Mouse (Mus musculus) T-helper 17 cell (primary cell): ENCODE data around the gene Fam13c.
"Not testable (repeated sequence)": the region's sequence is repeated elsewhere in the genome, so short reads cannot be mapped to it uniquely, and the experiment has no call there.

ENCODE experiments used
- in situ Hi-C, 2 experiments: fragments of 300-600 bp; cut with MboI, MseI; formaldehyde crosslinking; loops; 1 replicate in 1 of 2; 2 replicates in 1 of 2; pipeline ENCODE4 v1.15.1; 2025; ENCODE audit warnings: high pct_unique_total_duplicates in 2 of 2

The Fam13c gene

DNA sequence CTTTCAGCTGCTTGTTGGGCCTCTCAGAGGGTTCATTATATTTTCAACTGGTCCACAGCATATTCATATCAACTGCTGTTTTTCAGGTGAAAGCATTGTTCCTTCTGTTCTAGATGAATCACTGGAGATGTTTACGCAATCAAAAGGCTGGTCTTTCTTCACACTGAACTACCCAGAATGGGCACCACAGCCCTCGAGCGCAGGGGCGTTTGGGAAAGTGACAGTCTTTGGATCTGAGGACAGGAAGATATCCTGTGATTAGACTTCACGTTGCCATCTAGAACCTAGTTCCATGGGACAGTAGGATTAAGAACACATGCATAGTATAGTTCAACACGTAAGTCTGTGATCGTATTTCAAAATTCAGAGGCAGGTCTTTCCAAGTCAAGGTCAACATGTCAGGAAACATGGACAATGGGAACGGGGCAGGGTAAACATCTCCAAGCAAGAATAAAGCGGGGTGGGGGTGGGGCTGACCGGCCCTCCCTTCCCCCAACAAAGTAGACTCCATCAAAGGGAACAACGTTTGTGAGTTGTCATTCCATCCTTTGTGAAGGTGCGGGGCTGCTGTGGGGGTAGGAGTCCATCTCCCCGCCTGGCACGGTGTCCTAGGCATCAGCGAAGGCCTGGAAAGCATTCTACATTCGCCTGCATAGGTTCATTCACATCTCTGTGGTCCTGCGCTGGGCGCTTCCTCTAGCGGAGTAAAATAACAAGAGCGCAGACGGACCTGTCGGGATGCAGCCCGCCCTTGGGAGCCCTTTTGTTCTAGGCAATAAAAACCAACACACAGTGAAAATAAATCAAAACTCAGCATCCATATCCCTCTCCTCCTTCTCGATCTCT, at the start of gene Fam13c:
Gene Fam13c, plus strand, starts transcription at position 806 of the 846 bp plus-strand sequence.
- in situ Hi-C loops, result no loop called here

DNA sequence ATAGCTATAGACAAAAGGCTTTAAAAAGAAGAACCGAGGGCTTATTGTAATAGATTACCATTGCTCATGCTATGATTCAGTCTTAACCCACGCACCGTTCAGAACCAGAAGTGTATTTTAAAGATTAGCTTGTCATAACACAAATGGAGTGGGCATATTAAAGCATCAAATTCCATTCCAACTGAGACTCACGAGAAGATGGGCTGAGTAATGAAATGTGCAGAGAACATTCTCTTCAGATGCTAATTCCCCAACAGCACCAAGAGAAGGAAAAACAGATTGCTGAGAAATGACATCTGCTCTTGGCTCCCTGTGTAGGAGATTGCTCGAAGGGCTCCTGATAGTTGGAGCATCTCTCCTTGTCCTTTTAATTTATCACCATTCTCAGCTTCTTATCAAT, 44.4 kb upstream of the Fam13c start:
- in situ Hi-C loops, result no loop called here

DNA sequence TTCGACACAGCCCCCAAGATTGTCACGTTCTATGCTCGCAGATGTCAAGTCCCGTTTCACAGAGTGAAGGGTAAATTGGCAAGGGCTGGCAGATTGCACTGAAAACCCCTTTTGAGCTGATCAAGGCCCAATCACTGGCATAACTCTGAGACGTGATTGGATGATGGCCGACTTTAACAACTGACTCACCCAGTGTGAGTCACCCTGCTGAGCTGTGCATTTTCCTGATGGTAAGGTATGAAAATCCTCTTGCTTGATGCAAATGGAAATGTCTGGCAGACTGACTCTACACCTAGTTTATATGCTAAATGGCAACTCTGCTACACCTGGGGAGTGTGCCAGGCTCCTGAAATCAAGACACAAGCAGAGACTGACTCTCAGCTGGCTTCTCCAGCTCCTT, 42.1 kb upstream of the Fam13c start:
- in situ Hi-C loops, result no loop called here

DNA sequence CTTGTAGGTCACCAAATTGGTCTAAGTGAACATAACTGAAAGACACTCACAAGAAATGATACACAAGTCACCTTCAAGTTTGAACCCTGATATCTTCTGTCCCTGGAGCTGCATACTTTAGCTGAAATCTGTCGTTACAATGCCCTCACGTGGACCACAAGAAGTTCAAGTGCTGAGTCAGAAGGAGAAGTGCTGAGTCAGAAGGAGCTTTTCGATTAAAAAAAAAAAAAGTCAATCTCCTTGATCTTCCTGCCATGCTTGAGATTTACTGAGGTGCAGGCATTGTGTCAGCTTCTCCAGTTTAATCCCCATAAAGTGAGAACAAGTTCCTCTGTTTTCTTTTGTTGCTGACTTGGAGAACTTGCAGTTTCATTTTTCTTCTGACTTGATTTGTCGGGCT, 38.3 kb upstream of the Fam13c start:
- in situ Hi-C loops, result loop anchor here in 1 of 2 experiments (25.0 kb wide), 1 partner anchor 1765 kb away; no protein-coding TSS in a partner anchor

DNA sequence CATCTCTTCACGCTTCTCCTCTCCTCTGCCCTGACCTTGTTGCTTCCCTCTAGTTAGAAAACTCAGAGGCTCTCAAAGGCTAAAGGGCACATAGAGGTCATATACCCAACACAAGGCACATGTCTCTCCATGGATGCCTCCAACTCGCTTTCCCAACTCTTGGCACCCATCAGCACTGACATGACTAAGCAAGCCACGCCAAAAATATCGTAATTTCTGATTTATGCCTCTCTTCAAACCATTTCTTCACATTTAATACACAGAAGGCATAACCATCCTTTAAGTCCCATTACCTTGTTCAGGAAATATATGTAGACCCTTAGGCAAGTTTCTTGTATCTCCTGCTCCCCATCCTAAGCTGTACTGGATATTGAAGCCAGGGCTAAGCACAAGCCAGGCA, 37.6 kb upstream of the Fam13c start:
- in situ Hi-C loops, result loop anchor here in 1 of 2 experiments (25.0 kb wide), 1 partner anchor 1765 kb away; no protein-coding TSS in a partner anchor

DNA sequence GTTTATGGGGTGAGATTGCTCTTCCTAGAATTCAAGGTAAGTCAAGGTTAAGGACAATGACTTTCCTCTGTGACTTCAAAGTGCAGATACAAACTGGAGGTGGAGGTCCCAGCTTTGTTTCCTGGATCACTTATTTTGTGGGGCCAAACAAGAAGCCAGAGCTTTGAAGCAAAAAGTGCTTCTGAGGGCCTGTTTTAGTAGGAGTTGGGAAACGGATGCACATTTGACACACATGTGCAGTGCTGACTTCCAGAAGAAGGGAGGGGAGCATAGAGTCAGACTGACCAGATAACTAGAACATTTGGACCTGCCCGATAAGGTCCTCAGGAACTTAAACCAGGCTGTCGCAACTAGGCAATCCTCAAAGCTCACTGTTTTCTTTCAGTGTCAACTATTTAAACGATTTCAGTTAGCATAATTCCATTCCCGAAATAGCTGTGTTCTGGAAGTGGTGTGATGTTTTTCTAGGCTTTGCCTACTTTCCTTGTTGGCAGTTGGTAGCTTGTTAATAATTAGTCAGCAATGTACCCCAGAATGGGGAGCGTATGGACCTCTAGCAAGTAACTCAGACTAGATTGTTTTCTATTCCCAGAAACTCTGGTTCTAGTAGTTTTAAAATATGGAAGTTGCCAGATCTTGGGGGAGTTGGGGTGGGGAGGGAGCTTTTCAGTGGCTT, 22.3 kb upstream of the Fam13c start:
- in situ Hi-C loops, result loop anchor here in 1 of 2 experiments (25.0 kb wide), 1 partner anchor 1781 kb away; no protein-coding TSS in a partner anchor

DNA sequence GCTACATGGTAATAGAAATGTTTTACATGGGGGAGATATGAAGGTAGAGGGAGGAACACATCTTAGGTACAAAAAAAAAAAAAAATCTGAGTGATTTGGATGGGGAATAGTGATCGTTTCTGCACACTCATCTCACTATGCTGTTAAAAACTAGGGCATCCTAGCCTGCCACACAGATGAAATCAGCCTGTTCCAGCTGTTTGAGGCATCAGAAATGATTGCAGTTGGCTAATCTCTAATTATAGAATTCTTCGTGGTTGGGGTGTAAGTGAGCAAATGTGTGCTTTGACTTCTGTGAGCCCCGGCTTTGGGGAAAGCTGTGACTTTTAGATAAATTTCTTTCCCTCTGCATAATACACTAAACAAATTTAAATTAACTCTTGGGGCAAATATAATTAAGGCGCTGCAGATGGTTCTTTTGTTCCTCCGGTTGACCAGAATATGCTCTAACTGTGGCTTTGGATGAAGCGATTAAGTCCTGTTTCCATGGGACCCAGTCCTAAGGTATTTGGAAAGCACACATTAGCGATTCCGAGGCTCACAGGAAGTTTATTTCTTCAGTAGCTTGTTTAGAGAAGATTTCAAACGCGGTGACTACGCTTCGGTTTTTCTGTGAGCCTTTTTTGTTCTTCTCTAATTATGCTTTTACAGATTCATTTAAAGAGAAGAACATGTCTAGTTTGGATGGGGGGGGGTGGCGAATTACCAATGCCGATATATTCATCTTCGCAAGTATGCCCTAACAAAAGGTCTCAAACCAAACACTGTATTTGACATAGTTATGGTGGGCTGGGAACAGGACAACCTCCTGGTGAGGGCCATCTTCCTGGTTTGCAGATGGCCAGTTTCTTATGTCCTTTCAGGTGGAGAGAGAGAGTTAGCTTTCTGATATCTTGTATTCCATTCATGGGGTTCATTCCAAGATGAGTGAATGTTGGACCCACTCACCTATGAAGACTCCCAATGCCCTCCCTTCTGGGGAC, 20.7 kb upstream of the Fam13c start:
- in situ Hi-C loops, result loop anchor here in 1 of 2 experiments (25.0 kb wide), 1 partner anchor 1782 kb away; no protein-coding TSS in a partner anchor

DNA sequence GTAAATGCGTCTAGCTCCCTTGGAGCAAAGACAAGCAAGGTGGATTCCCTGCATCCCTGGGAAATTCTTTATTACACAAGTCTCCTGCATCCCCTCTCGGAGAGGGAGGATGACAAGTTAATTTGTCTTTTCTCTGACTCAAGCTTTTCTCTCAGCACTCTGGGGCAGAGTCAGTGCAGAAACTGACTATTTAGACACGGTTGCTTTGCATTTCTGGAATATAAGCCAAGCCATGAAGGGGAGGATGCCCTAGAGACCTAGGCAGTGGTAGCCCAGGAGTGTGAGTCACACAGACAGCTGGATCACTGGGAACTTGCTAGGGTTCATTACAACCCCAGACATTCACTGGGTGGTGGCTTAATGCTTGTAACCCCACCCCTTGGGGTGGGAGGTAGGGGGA, 13.9 kb upstream of the Fam13c start:
- in situ Hi-C loops, result no loop called here

DNA sequence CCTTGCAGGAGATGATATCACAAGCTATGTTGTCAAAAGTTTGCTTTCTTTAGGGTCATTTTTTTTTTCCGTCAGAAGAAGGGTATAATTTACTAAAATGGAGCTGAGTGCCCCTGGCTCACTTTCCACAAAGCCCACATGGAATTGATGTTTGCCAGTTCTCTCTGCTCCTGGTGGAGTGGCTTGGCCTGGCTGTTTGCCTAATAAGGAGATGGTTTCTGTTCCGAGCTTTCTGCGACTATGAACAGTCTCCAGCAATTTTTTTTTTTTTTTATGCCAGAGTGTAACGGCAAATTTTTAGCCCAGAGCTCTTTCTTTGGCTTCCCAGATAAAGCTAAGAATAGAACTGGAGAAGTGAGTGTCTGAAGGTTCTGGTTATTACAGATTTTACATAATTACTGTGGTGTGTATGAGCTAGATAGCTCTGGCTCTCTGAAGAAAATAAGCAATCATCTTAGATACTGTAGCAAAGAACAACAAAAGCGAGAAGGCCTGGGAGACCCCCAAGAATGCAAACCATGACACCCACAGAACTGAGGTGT, 12.1 kb upstream of the Fam13c start:
- in situ Hi-C loops, result no loop called here

DNA sequence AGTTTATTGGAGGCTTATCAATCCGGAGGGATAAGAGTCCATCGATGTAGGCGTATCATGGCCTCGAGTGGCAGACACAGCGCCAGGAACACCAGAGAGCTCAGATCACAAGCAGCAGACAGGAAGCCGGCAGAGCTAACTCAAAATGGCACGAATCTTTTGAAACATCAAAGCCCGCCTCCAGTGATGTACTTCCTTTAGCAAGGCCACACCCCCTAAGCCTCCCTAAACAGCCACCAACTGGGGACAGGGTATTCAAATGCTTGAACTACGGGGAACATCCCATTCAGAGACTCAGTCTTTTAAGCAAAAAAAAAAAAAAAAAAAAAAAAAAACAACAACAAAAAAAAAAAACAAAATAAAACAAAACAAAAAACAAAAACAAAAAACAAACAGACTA, 10.9 kb upstream of the Fam13c start:
- in situ Hi-C loops, result no loop called here

DNA sequence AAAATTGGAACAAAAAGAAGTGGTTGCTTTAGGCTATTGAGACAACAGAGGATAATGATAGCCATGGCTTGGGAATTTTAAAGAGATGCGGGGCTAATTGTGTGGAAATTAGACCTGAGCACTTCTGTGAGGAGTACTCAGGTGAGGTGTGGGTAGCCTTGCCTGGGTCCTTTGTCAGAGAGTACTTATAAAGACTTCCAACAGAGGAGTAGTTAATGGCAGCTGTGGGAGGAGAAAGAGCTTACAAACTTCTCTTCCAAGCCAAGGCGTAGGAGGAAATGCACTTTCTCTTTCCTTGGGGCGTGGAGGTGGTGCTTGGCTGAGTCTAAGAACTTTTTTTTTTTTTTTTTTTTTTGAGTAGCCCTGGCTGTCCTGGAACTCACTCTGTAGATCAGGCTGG, 6.9 kb upstream of the Fam13c start:
- in situ Hi-C loops, result no loop called here

DNA sequence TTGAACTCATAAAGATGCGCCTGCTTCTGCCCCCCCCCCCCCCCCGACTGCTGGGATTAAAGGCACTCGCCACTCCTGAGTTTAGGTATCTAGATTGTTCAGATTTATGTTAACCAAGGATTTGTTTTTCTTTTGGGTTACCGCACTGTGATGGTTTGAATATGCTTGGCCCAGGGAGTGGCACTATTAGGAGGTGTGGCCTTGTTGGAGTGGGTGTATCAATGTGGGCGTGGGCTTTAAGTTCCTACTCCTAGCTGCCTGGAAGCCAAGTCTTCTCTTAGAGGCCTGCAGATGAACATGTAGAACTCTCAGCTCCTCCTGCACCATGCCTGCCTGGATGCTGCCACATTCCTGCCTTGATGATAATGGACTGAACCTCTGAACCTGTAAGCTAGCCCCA, 6.5 kb upstream of the Fam13c start:
- in situ Hi-C loops, result not testable (repeated sequence)

DNA sequence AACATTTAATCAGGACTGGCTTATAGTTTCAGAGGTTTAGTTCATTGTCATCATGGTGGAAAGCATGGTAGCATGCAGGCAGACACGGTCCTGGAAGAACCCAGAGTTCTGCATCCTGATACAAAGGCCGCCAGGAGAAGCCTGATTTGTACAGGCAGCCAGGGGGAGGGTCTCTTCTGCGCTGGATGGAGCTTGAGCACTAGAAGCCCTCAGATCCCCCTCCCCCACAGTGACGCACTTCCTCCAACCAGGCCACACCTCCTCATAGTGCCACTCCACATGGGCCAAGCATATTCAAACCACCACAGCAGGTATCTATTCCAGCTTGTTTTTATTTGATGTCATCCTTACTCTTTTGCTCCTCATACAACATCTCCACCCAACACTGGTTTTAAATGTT, 3.6 kb upstream of the Fam13c start:
- in situ Hi-C loops, result no loop called here

DNA sequence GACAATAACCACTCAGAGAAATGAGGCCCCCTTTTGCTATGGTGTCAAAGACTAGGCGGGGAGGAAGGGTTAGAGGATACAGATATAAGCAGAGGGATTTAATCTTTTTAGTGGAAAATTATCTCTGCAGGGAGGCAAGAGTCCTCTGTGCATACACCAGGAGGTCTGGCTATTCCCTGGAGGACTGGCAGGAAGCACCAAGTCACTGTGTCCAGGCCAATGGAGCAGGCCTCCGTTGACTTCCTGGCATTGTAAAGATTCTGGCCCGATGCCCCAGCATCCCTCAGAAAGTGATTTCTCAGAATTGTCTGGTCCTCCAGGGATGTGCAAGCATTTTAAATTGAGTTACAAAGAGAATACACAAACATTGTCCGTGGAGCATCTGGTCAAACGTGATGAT, 3.0 kb upstream of the Fam13c start:
- in situ Hi-C loops, result no loop called here

DNA sequence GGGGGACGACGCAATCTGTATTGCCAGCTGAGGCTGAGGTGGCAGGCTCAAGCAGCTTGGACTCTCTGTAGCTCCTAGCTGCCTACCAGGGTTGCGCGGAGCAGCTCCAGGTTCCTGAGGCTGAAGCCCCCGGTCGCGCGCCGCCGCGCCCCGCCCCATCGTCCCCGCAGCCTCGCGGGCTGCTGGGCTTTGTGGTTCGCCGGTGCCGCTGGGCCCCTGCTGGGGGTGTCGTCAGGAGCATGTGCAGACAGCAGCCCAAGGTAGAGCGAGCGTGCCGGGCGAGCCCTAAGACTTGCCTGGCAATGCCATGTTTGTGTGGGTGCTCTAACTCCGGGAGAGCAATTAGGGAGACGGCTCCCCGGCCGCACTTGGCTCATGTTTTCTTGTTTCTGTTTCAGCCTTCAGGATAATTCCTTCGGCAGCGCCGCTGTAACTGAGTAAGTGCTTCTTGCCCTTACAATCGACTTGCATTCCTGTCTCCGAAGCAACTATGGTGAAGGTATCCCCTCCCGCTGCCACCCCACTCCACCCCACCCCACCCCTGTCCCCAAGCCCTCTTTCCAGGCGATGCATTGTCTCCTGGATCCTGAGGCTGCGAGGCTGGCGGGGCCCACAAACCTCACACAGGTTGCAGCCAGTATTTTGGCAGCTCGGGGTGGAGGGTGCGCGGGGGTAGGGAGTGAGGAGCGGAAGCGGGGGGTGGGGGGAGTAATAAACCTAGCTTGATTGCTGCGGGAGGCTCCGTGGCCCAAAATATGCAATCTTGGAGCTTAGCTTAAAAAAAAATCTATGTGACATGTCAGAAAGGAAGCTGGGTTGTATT, 569 bp downstream of the Fam13c start:
- in situ Hi-C loops, result no loop called here

DNA sequence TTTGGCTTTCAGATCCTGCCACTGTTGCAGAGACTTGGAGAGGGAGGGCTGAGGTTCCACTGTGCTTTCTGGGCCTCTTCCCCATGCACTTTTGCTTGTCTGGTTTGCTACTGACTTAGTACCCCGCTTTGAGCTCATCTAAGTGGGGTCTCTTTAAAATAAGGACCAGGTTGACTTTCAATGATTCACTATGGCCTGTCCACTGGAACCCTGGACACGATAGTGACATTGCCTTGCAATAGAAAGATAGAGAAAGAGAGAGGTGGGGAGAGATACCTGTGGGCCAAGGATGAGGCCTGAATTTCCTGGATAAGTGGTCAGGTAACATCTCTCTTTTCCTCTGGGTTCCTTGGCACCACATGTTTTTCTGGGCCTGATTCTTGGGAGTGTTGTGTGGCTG, 1.9 kb downstream of the Fam13c start:
- in situ Hi-C loops, result no loop called here

DNA sequence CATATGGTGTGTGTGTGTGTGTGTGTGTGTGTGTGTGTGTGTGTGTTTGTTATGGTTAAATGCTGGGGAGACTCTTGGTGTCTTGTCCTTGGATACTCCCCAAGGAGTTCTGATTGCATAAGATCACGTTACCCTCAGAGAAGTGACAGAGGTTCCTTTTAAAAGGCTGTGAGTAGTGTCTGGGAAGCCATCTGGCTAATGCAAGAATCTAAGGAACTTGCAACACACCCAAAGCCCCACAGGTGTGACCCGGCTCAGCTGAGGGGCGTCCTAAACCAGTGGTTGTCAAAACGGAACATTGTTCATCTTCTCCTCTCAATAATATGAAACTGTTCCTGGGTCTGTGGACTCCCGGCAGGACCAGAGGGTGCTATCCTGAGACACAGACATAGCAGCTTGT, 2.3 kb downstream of the Fam13c start:
- in situ Hi-C loops, result no loop called here

DNA sequence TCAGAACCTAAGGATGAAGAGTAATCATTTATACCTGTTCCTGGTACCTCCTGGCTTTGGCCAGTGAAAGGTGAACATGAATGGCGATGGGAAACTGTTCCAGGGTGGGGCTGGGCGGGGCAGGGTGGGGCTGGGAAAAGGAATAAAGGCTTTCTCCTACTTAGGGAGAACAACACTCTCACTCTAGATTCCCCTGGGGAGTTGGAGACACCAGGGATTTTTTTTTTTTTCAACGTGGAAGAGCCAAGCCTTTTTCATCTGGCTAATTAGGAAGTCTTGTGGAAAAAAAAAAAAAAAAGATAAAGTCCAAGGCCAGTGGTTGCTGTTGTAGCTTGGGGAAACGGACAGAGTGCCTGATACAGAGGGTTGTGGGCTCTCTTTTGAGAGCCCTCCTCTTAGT, 7.5 kb downstream of the Fam13c start:
- in situ Hi-C loops, result no loop called here

DNA sequence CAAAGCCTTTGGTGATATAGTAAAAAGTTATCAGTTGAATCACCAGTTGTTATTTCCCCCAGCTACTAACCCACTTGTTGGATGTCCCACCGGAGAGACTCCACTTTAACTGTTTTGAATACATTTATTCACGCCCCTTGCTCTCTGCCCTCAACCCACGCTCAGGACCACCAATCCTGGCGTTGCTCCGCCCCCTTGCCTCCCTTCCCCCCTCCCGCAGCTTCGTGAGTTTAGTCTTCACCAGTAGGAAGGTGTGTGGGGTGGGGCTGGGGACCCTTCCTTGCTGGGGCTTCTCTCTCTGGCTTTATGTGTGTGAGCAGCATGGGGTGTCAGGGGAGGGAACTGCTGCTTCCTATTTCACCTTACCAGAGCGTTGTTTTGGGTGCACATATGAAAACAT, 8.9 kb downstream of the Fam13c start:
- in situ Hi-C loops, result no loop called here

DNA sequence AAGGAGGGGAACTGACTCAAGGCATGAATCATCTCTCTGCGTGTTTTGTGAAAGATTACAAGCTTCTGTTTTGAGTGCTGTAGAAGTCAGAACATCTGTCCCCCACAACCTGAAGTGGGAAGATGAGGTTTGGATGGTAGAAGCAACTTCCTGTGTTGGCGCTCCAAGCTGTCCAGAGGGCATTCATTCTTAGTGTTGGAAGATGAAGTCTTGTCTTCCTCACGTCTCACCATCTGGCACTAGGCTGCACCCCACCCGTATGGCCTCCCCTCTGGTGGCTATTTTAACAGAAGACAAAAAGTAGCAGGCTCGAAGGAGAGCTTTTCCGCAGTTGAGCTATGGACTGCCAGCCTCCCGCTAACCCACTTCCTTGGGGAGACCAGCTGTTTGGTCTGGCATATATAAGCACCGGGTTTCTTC, 15.6 kb downstream of the Fam13c start:
- in situ Hi-C loops, result no loop called here
